Mouse (Mus musculus) heart, postnatal 0 days (tissue): ENCODE data around the gene Nrip1.

ENCODE experiments used
- CTCF ChIP-seq: IDR thresholded peaks from 2 replicates; pipeline ENCODE4 v1.5.1; 2016; ENCODE audit warnings: antibody characterized with exemption, control low read depth, low read depth
- EP300 ChIP-seq: IDR thresholded peaks from 2 replicates; pipeline ENCODE4 v1.6.1; 2016; ENCODE audit warnings: antibody characterized with exemption, low read depth

DNA sequence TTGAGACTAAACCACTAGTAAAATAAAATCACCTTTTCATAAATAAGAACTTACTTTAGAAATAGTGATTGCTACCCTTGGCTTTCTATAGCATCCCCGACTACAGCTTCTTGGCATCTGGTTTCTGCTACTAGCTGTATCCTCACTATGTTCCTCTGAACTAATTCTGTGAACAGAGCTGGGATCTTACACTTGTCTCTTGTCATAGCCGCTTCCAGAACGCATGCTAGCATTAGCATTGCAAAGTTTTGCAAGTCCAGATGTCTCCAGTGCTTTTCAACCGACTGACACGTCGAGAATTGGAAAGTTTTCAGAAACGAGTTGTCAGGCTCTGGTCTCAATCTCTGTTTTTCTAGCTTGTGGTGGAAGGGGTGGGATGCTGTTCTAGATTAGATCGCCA, 46.2 kb upstream of the Nrip1 start:
- no peak for TF ChIP-seq CTCF
- no peak for TF ChIP-seq EP300
